9 mouse cellular contexts compared by ENCODE assay signal in genomic region chr19:56400200-56400599, GRCm38 (mm10). TPM values are rescaled to one million over a fixed set of nuclear protein-coding genes. Genes with fewer than 3 reads are reported as not detected.
DNase-seq lines count a peak whose midpoint lies in the region; ATAC-seq and TF ChIP-seq lines count a peak whose summit lies in the region.
"Had no signal": no experiment of that assay in that cellular context is flagged by ENCODE, and none has a peak within 500 bp of the region (broad histone marks: within the 10 kb centered on the region; RNA-seq: fewer than 3 reads in every experiment).

No protein-coding gene starts in this region.

- 0 out of 2 replicates have a peak overlapping the region, but pooled peaks have one; percentile 26 for H3K27ac ChIP-seq in lung, embryonic 16.5 days (ENCODE audit: low read length)
- no peak overlapping the region for H3K27ac ChIP-seq in midbrain, embryonic 15.5 days
- H3K27ac ChIP-seq in layer of hippocampus, adult 2 months, result no peak overlapping the region
- H3K27ac ChIP-seq: limb, embryonic 13.5 days had no signal

- no peak overlapping the region for H3K4me2 ChIP-seq in lung, embryonic 16.5 days (ENCODE audit: low read depth, low read length)
- no peak overlapping the region for H3K4me2 ChIP-seq in midbrain, embryonic 15.5 days
- H3K4me2 ChIP-seq: limb, embryonic 13.5 days had no signal

- no peak overlapping the region for H3K9ac ChIP-seq in lung, embryonic 16.5 days (ENCODE audit: low read length)
- H3K9ac ChIP-seq in midbrain, embryonic 15.5 days, result no peak overlapping the region
- H3K9ac ChIP-seq: limb, embryonic 13.5 days had no signal

- no peak for TF ChIP-seq CTCF in layer of hippocampus, adult 2 months (conservative IDR thresholded peaks at IDR 0.05)

- H3K4me1 ChIP-seq in lung, embryonic 16.5 days (replicated peaks; ENCODE audit: control insufficient read depth, insufficient read depth, low read length), result peaks cover 18% of the 10 kb centered on the region
- H3K4me1 ChIP-seq in midbrain, embryonic 15.5 days, result peaks cover 17% of the 10 kb centered on the region

- H3K27me3 ChIP-seq in lung, embryonic 16.5 days (ENCODE audit: control insufficient read depth, insufficient read depth, low read depth, low read length), result peaks cover 2% of the 10 kb centered on the region; the same call in 1 of the 2 replicates
- H3K27me3 ChIP-seq in midbrain, embryonic 15.5 days (replicated peaks), result peaks cover 12% of the 10 kb centered on the region

- WGBS in lung, embryonic 16.5 days, result 34% methylated on average over 14 of the region's 14 CpGs
- WGBS in midbrain, embryonic 15.5 days, result 56% methylated on average over 14 of the region's 14 CpGs

- DNase-seq in right cerebral cortex, postnatal 4 days, result peak; percentile 33
- DNase-seq in right cerebral cortex, postnatal 36 days (ENCODE audit: low spot score in 2 of 2), result no peak
- peak; percentile 32 for DNase-seq in embryo, embryonic 10.5 days (ENCODE audit: low spot score)
- DNase-seq in induced T-regulatory cell, adult 2 months (ENCODE audit: low read depth), result peak; percentile 87
- DNase-seq in spleen, postnatal 36 days (ENCODE audit: low spot score in 2 of 2), result peak; percentile 82 to 85
- no peak for DNase-seq in layer of hippocampus, adult 2 months (ENCODE audit: low spot score in 2 of 2)

- H3K9me3 ChIP-seq in lung, embryonic 16.5 days (ENCODE audit: control insufficient read depth, low read length), result no peaks in the 10 kb centered on the region; the same call in 1 of the 2 replicates
- no peaks in the 10 kb centered on the region for H3K9me3 ChIP-seq in midbrain, embryonic 15.5 days
- H3K9me3 ChIP-seq: limb, embryonic 13.5 days had no signal

- no peak overlapping the region for H3K4me3 ChIP-seq in lung, embryonic 16.5 days (ENCODE audit: low read length)
- no peak overlapping the region for H3K4me3 ChIP-seq in midbrain, embryonic 15.5 days
- no peak overlapping the region for H3K4me3 ChIP-seq in layer of hippocampus, adult 2 months
- H3K4me3 ChIP-seq: limb, embryonic 13.5 days had no signal

- peak; percentile 41; the same call in 1 of the 2 replicates for ATAC-seq in lung, embryonic 16.5 days (ENCODE audit: low read depth)
- ATAC-seq in midbrain, embryonic 15.5 days (replicated peaks), result no peak

- peaks cover 4% of the 10 kb centered on the region; the same call in 1 of the 2 replicates for H3K36me3 ChIP-seq in lung, embryonic 16.5 days (ENCODE audit: control insufficient read depth, insufficient read depth, low read length)
- H3K36me3 ChIP-seq in midbrain, embryonic 15.5 days (replicated peaks), result no peaks in the 10 kb centered on the region

RNA-seq across cellular contexts. Expression of gene Casp7, which starts 3.3 kb away (rescaled TPM):
- polyA plus RNA-seq in lung, embryonic 16.5 days (2015; fragmentation: Nextera tagmentation; extraction: Ambion mirVana), result 34.3 and 35.0 TPM in 2 replicates
- 22.0 and 23.5 TPM in 2 replicates for polyA plus RNA-seq in midbrain, embryonic 15.5 days (2015; fragmentation: Nextera tagmentation; extraction: Ambion mirVana)
- 1 to 10 TPM; 2.3 to 2.6 TPM for total RNA-seq in layer of hippocampus, adult 2 months (2021)

RNA-seq across cellular contexts. Expression of gene Nrap, which starts 10.4 kb away (rescaled TPM):
- polyA plus RNA-seq in lung, embryonic 16.5 days (2015; fragmentation: Nextera tagmentation; extraction: Ambion mirVana), result 1.1 TPM in 2 replicates
- polyA plus RNA-seq in midbrain, embryonic 15.5 days (2015; fragmentation: Nextera tagmentation; extraction: Ambion mirVana), result 0.49 and 0.56 TPM in 2 replicates
- total RNA-seq in layer of hippocampus, adult 2 months (2021), result under 1 TPM; 0.15 TPM

Comparison
In these comparisons a context has a peak if more than half of its experiments do, and no peak if none do; other contexts are left out.
1. DNase-seq: peak in right cerebral cortex, postnatal 4 days (single experiment), embryo, embryonic 10.5 days (single experiment), induced T-regulatory cell, adult 2 months (single experiment) and spleen, postnatal 36 days (2 of 2); none in right cerebral cortex, postnatal 36 days (0 of 2) and layer of hippocampus, adult 2 months (0 of 2).